Mouse (Mus musculus) small intestine, adult 2 months (tissue): Measurements from ENCODE around the gene Fndc1.

Experiments
- CTCF ChIP-seq: fragments of 200-500 bp; IDR thresholded peaks from 2 replicates; pipeline ENCODE4 v1.5.1; 2012; ENCODE audit warnings: low read depth, mild to moderate bottlenecking, control low read depth, inconsistent platforms, low read length, moderate library complexity, mixed read lengths; ENCODE audit not compliant: insufficient replicate concordance, insufficient read length; ENCODE audit errors: extremely low read depth
- POLR2A ChIP-seq: fragments of 200-500 bp; IDR thresholded peaks from 2 replicates; pipeline ENCODE4 v1.6.1; 2012; ENCODE audit warnings: low read depth, mild to moderate bottlenecking, control low read depth, inconsistent platforms, low read length, moderate library complexity

DNA sequence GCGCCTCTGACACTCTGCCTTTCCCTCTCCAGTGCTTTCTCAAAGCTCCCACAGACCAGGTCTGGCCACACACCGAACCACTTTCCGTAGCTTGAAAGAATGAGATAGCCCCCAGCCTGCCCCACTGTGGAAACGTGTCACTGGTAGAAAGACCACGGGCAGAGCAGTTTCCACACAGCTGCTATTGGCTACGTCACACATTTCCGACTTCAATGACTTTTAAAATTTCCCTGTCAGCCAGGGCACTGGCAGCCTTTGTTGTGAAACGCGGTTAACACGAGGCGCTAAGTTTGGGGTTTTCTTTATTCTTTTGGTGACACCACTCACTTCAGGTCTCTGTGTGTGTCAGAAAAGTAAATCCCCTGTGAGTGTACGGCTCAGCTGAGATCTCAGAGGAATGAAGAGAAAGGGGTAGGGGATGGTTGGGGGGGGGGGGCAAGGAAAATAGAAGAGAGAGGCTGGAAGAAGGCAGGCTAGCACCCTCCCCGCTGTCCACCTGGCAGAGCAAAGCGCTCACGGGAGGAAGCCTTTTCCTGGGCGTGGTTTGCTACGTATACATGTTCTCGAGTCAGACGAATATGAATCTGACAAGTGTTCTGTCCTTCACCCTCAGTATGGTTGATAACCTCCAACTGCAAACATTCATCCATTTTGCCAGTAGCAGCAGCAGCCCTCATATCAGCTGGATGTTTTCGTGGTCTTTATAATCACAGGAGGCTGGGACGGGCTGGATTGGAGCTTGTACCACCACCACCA, 47.9 kb upstream of the Fndc1 start:
- TF ChIP-seq POLR2A: no peak
- no peak for TF ChIP-seq CTCF
